Mouse (Mus musculus) gonadal fat pad, adult 2 months (tissue): ENCODE results near the gene Dclre1a. TPM values are rescaled to one million over a fixed set of nuclear protein-coding genes. Genes with fewer than 3 reads are reported as not detected.

Source experiments
- DNase-seq: peaks from one replicate; pipeline ENCODE4 v3.0.0-alpha.2; 2012; ENCODE audit warnings: low read depth
- polyA plus RNA-seq: library from polyadenylated mRNA; depleted of rRNA; stranded (reverse); fragments of >200 nt; gene quantifications from 2 replicates; pipeline ENCODE4 v1.2.3, GENCODE M21; 2012; rRNA removed

Gene Dclre1a
- polyA plus RNA-seq, result 8.0 and 8.3 TPM in 2 replicates

DNA sequence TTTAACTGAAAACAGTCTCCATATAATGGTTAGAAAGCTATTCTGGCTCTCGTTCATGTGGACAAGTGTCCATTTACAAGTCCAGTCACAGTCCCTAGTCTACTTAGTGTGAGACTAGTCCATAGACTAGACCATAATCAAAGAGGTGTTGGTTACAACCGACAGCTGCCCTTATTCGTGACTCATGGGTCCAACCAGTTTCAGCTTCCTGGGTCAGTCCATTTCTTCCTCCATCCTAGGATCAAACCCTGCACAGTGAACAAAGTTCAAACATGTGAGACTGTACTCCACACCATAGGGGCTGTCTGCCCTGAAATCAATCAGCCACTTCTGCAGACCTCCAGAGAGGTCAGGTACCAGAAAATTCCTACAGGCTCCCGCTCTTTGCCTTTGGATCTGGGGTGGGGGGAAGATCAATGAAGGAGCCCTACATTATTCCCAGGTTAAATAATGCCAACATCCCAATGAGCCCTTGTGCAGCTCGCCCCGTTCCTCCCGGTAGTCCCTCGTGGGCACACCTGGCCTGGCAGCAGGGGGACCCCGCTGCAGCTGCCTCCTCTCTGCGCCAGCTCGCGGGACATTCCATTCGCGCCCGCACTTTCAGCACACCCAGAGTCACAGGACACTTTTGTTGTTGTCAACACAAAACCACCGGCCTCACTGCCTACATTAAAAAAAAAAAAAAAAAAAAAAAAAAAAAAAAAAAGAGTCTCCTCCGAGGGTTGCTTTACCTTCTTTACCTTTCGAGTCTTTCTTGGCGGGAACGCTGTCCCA, at the start of gene Dclre1a:
TSS of gene Dclre1a (minus strand) at position 767 of the 774 bp plus-strand sequence.
- no peak for DNase-seq

DNA sequence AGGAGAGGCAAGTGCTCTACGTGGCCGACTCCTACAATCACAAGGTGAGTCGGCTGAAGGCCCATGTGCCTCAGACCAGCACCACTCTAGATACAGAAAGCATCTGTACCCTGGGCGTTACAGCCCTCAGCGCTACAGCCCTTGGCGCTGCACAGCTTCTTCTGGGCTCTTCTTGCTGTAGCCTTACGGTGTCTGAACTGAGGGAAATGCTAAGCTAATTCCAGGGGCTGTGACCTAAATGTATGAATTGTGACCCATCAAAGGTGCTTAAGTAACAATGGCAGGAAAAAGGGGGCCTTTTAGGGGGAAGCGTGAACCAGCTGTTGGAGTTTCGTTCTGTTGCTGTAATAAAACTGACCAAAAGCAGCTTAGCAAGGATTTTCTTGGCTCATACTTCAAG, 44.5 kb upstream of the Dclre1a start:
- DNase-seq, result no peak

DNA sequence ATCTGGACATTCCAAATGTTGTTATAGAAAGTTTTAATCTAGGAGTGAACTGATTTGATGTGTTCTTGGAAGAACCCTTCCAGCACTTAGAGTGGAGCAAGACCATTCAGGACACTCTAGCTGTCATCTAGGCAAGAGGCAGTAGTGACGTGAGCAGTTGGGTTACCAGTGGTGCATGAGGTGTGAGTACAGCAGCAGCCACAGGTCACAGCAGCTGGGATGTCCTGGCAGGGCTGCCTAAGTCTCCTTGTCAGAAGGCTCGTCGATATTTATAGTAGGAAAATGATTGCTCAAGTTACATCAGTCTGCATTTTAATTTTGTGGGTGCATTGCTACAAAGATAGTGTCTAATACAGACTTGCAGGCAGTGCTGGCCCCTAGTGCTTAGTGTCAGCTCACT, 42.2 kb upstream of the Dclre1a start:
- no peak for DNase-seq

DNA sequence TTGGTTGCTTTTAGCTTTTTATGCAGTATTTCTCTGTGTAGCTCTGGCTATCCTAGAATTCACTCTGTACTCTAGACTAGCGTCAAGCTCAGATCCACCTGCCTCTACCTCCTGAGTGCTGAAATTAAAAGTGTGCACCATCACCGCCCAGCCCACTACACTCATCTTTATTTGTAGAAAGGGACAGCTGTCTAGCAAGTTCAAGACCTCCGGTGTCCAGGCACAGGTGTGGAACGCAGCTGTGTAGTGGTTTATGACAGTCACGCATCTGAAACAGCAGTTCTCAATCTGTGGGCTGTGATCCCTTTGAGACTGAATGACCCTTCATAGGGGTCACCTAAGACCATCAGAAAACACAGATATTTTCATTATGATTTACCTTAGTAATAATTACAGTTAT, 41.4 kb upstream of the Dclre1a start:
- DNase-seq, result no peak

DNA sequence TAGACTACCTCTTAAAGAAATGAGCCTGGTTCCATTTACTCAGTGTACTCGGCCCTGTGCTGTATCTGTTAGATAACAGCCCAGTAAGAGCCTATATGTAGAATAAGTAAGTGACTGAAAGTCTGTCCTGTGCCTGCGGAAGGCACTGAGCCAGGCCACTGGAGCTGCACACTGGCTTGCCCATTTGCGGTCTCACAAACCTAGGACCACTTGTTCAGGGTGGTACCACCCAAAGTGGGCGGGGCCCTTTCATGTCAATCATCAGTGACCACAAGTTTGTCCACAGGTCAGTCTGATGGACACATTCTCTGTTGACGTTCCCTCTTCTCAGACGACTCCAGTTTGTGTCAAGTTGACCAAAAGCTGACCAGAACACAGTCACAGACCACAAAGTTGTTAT, 41.0 kb upstream of the Dclre1a start:
- DNase-seq, result no peak

DNA sequence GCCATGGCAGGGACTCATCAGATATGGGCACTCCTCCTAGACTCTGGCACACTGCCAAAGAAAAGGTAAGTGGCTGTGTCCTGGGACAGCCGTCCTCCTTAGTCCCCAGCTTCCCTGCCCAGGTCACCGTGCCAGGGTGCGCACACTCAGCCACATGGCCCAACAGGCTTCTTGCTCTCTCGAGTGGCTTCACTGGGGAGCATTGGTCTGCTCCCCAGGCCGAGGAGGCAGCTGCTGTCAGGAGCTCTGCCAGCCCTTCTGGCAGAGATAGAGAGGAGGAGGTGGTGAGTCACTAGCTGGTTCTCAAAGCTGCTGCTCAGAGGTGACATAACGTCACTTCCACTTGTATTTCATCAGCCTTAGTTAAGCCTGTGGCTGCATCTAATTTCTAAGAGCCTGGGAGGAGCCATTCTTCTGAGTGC, 40.2 kb upstream of the Dclre1a start:
- DNase-seq, result peak; percentile 74

DNA sequence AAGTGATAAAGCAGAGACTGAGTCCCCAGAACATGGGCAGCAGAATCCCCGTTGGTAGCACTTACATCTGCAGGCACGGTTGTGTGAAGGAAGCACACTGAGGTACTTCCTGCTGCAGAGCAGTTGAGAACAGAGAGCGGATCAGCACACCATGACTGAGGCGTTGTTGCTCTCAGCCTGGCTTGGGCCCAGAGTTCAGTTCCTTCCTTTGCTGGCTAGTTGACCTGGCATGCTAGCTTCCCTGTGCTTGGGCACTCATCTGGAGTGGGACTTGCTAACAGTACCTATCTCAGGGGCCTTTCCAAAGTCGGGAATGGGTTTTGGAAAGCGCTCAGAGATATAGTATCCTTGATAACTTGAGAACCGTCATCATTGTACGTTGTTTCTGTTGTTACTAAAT, 38.3 kb upstream of the Dclre1a start:
- no peak for DNase-seq

DNA sequence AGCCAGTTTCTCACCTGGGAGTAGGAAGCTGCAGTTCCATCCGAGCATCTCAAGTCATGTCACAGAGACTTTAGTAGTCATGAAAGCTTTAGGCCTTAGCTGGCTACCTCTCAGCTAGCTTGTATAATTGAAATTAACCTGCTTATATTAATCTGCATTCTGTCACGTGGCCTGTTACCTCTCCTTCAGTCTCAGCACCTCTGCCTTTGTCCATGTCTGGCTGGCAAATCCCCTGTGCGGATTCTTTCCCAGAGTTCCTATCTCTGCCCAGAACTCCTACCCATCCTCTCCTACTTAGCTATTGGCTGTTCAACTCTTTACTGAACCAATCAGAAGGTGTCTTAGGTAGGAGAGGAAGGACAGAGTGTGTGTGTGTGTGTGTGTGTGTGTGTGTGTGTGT, 36.3 kb upstream of the Dclre1a start:
- no peak for DNase-seq

DNA sequence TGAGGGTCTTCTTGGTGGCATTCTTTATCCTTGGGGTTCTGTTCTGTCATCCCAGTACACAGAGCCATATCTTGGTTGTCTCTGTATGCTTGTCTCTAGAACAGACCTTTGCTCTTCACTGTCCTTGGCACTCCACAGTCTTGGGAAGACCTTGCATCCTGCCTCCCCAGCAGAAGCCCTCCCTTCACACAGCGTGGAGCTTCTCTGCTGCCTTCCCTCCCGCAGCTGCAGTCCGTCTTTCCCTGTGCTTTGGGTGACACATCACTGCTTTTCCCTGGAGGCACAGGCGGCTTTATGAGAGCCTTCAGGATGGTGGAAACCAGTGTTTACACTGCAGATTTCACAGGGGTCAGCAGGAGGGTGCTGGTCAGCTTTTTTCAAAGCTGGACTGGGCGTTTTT, 35.8 kb upstream of the Dclre1a start:
- no peak for DNase-seq

DNA sequence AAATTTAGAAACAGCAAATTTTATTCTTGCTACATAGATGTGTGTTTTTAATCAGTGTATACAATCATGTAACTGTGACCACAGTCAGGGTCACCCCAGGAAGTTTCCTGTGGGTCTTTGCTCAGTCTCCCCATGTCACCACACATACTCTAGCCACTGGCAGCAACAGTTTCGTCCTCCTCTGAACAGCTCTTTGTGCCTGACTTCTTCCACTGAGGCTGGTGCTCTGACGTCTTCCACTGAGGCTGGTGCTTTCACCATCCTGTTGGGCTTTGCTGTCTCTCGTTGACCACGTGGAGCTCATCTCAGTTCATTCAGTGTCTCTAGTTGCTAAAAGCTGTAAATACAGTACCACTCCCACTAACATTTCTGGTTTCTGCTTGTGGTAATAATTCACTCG, 34.0 kb upstream of the Dclre1a start:
- no peak for DNase-seq

DNA sequence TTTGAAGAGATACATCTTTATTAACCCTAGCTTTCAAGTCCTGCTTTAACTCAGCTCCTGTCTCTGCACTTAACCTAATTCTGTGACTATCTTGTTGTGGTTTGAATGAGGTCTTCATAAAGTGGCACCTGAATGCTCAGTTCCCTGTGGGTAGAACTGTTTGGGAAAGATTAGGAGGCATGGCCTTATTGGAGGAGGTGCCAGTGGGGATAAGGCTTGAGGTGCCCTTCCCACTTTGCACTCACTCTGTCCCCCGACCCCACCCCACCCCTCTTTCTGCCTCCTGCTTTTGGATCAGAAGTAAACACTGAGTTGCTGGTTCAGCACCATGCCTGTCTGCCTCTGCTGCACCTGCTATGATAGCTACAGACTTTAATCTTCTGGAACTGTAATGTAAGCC, 29.8 kb upstream of the Dclre1a start:
- DNase-seq, result no peak

DNA sequence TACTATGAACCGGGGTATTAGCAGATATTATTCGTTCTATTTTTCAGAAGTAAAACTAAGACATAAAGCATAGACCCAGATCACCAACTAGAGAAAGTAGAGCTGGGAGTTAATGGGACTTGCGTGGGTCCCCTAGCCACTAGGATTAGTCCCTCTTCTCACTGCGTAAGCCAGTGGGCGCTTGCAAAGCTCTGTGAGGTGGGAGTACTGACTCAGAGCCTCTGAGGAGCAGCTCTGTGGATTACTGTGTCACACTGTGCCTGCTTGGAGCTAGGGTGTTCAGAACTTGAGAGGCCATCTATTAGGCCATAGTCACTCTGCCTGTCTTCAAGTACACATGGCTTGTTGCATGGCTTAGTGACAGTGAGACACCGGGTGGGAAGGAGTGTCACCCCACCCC, 25.2 kb upstream of the Dclre1a start:
- DNase-seq, result no peak

DNA sequence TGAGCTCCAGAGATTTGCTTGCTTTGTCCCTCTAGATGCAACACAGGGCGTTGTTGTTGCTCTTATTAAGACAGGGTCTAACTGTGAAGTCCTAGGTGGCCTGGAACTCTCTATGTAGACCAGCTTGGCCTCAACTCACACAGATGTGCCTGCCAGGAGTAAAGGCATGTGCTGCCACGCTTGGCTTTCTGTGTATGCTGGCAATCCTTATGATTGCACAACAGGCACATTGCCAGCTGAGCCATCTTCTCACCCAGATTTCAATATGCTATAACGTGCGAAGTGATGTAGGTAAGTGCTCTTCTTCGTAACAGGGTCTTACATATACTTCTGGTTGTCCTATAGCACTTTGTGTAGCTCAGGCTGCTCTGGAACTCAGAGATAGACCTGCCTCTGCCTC, 23.9 kb upstream of the Dclre1a start:
- DNase-seq, result peak; percentile 55

DNA sequence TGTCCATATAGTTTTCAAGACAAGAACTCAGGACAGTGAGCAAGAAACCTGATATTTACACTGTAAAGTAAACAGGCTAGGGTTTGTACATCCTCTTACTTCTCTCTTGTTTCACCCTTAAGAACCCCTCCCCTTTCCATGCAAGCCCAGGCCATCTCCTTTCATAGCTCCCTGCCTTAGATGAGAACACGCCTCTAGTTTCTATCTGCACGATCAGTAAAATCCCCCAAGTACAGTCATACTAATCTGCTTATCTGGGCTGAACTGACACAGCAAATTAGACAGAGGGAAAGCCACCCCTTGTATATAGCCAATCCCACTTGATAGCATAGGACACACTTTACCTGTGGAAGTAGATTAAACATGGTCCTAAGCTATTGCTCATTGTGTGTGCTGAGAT, 23.2 kb upstream of the Dclre1a start:
- no peak for DNase-seq

DNA sequence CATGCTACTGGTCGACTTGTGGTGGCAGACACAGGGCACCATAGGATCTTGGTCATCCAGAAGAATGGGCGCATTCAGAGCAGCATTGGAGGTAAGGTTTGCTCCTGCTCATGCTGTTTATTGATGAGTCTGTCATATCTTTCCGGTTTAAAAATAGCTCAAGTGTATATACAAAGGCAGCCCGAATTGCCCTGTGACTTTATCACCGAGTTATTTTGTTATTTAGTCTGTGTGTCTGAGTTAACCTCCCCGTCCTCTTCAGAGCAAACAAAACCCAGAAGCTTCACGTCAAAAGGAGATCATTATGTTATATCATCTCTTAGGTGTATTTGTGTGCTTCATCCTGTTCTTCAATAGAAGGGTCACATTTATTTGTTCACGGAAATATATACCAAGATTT, 22.8 kb upstream of the Dclre1a start:
- DNase-seq, result no peak

DNA sequence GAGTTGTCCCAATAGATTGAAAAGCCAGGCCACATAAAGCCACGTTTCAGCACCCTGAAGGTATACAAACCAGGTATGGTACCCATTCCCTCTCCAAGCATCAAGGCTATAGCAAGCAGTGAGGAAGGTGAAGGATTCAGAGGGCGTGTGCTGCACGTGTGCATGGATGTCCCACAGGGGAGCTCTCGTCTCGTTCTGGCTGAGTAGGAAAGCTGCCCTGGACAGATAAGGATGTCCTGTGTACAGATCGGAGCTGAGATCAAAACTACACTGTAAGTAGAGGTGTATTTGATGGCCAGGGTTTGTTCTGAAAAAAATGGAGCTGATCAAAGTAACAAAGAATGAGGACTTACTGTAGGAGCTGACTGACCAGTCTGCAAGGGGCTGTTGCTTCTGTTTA, 18.9 kb upstream of the Dclre1a start:
- no peak for DNase-seq

DNA sequence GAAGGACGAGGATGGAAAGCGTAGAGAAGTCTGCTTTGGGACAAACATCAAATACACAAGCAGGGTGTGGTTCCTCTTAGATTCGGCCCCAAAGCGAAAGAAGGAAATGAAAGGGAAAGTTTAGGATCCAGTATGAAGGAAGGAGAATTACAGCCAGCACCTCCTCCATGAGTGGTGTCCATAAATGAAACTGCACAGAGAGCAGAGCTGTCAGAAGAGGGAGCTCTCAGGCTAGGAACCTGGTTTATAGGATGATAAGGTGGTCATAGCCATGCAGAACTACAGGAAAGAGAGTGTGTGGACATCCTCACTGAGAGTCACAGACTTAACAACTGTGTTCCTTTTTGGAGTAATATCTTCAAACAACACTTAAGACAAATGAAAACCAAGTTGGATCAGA, 18.0 kb upstream of the Dclre1a start:
- DNase-seq, result no peak

DNA sequence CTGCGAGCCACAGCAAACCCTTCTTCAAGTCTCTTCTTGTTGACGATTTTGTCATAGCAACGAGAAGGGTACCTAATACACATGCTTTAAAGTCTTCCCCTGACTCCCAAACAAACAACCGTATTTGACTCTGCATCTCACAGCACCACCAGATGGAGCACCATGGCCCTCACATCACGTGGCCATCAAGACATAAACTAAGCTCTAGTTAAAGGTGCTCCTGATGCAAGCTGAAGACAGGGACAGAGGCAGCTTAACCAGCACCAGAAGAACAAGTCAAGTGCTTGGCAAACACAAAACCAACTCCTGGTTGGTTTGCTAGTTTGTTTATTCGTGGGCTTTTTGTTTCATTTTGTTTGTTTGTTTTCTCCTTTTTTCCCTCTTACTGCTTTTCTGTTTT, 17.3 kb upstream of the Dclre1a start:
- no peak for DNase-seq

DNA sequence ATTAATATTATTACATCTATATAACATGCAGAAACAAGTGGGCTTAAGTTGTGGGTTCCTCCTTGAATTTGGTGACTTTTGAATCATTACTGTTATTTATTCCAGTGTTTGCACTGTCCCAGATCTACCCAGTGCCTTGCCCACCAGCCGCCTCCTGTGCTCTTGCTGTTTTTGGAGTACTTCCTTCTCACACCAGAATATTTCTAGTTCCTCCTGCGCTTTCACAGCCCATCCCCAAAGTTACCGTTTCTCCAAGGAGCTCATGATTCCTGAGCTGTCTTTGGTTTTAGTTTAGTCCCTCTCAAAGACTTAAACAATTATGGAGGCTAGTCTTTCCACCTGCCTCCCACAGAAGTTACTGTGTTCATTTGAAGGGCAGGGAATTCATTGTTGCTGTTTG, 15.4 kb upstream of the Dclre1a start:
- no peak for DNase-seq

DNA sequence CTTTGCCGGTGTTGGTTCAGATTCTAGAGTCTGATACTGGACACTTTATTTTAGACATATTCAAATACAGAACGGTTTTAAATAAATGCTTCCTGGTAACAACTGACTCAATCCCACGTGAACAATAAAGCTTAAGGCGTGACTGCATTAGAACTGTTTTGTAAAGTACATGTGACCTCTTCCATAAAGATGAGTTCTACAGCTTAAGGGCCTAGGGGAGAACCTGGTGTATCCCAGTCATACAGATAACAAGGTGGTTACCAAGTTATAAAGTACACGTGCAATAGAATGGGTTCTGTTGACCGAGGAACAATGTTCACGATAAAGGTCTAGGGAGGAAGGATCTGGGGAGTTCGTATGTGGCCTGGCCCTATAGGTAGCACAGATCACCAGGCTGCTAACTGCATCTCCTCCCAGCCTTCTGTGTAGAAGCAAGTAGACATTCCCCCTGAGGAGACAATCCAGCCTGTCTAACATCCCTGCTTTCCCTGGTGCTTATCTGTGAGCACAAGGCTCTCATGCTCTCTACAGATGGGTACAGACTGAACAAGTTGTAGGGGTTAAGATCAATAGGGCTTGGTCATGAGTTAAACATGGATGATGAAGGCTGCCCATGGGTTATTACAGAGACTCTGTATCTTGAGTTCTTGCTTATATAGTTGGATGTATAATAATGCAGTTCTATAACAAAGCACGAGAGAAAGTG, 14.6 kb upstream of the Dclre1a start:
- no peak for DNase-seq

DNA sequence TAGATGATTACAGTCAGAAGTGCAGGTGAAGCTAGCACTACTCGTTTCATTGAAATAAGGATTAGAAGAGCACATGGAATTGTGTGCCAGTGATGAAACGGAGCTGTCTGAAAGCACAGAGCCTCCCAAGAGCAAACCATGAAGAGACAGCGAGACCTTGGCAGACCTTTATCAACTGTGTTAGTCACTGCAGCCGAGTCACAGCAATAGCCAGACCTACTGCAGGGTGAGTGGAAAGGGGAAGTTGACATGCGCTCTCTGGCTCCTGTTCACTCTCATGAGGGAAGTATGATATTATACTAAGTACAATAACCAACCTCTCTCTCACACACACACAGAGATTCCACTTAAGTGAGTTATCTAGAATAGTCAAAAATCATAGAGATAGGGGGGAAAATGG, 8.0 kb upstream of the Dclre1a start:
- no peak for DNase-seq

DNA sequence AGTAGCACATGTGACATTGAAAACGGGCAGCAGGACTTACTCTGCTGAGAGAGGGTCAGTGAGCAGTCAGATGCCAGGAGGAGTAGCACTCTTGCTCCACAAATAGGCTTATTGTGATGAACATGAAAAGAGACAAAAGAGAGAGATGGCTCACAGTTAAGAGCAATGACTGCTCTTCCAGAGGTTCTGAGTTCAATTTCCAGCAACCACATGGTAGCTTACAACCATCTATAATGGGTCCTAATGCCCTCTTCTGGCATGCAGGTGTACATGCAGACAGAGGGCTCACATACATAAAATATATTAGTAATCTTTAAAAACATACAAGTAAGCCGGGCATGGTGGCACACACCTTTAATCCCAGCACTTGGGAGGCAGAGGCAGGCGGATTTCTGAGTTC, 5.2 kb upstream of the Dclre1a start:
- no peak for DNase-seq

DNA sequence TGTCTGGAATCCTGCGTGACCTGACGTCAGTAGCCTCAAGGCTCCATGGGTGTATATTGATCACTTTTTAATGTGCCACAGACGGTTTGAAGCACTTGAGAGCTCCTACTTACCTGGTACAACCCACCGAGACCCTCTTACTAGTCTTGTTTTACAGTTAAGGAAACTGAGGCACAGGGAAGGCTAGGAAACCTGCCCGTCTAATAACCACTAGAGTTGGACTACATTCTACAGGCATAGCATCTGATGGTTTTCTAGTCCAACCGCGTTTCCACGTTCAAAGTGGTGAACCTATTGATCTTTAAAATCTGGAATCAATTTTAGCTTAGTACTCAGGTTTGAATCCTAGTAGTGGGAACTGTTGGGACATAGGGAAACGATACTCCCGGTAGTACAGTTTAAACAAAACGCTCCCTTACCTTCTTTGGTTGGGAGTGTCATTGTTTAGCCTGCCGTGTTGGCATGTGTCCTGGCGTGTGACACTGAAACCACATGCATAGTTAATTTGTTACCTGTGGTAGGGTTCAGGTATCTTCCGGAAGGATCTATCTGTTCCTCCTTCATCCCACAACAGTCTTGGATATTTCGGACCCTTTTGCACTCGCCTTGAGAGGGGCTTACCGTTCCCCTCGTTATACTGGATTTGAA, 1.1 kb upstream of the Dclre1a start:
- no peak for DNase-seq
